Mouse (Mus musculus): ENCODE data around the gene Tmod4.

- peak; percentile 65 for TF ChIP-seq CTCF (IDR thresholded peaks at IDR 0.05; ENCODE audit: low read depth)
- no peak for TF ChIP-seq EP300 (IDR thresholded peaks at IDR 0.05; ENCODE audit: low read depth)
Observed at GRCm38 (mm10) chr3:95124246-95124645, at the start of gene Tmod4.
